Mouse (Mus musculus): ENCODE results near the gene Scgb1c1. TPM values are rescaled to one million over a fixed set of nuclear protein-coding genes. Genes with fewer than 3 reads are reported as not detected.
A peak's percentile ranks its signal among the peaks of the same experiment; 100 is the strongest.
"Not testable (repeated sequence)": the region's sequence is repeated elsewhere in the genome, so short reads cannot be mapped to it uniquely, and the experiment has no call there.

The Scgb1c1 gene
- polyA plus RNA-seq, 1 experiment from 2014 or later, result not detected

DNA sequence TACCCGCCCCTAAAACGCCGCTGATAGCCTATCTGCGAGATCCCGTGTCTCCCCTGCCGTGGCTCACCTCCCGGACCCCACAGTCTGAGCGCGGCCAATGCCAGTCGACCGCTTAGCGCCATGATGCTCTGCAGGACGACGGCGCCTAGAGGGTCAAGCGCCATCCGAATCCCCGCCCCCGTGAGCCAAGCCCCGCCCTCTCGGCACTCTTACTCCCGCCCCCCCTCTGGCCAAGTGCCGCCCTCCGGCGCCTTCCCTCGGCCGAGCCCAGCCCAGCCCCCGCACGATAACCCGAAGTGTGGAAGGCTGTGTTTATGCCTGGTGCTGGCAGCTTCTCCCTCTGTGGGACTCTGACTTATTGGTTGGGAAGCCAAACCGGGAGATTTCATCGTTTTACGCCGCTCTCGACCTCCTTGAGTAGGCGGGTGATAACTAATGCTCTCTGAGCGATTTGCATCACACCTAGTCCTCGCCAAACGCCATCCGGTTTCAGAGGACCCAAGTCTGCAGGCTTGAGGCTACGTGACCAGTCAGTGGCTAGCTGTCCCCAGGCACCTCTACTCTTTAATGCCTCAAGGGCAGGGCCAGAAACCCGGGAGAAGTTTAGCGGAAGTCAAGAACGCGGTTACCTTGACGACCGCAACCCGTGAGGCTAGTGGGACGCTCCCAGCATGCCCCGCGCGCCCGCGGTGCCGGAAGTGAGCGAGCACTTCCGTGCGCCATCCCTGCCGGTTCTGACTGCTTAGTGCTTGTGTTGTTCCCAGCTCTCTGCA lies 36.5 kb downstream of the Scgb1c1 start, which contains the start of the genes Psmd13 and Sirt3:
Gene Psmd13, plus strand, starts transcription at position 273 of the 773 bp plus-strand sequence.
Gene Sirt3, minus strand, starts transcription at position 614 of the 773 bp plus-strand sequence.
- under 1% methylated on average over 59 of the region's 59 CpGs for WGBS
- no peaks in the 10 kb centered on the region for H3K9me3 ChIP-seq (replicated peaks)
- peaks cover 21% of the 10 kb centered on the region for H3K4me1 ChIP-seq (replicated peaks)
- peak within 1 kb of the TSS; percentile 98 for H3K4me3 ChIP-seq
- peak within 1 kb of the TSS; percentile 93 for H3K9ac ChIP-seq
- H3K4me2 ChIP-seq, result peak within 1 kb of the TSS; percentile 85
- peak within 1 kb of the TSS; percentile 91 for H3K27ac ChIP-seq (ENCODE audit: poor library complexity, severe bottlenecking)
- no peaks in the 10 kb centered on the region for H3K27me3 ChIP-seq (replicated peaks)
- peak; percentile 98 for ATAC-seq (ENCODE audit: insufficient number of reproducible peaks, low FRiP score)
- H3K36me3 ChIP-seq, result peaks cover 33% of the 10 kb centered on the region

DNA sequence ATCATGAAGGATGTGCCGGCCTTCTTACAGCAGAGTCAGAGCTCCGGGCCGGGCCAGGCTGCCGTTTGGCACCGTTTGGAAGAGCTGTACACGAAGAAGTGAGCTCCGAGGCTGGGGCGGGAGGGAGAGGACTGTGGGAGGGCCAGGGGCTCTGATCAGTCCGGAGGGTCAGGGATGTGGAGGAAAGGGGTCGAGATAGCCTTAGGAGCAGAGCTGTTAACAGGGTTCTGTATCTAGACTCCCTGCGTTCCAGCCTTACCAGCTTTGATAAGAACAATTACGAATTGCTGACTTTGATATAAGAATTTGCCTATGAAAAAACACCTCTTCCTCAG lies 37.1 kb downstream of the Scgb1c1 start:
- peak overlapping the region; percentile 93 for H3K9ac ChIP-seq
- no peaks in the 10 kb centered on the region for H3K9me3 ChIP-seq (replicated peaks)
- H3K4me3 ChIP-seq, result peak overlapping the region; percentile 98
- H3K27ac ChIP-seq (ENCODE audit: poor library complexity, severe bottlenecking), result peak overlapping the region; percentile 91; the same call in 1 of the 2 replicates
- H3K4me2 ChIP-seq, result peak overlapping the region; percentile 85
- 0% methylated on average over 12 of the region's 12 CpGs for WGBS
- no peaks in the 10 kb centered on the region for H3K27me3 ChIP-seq (replicated peaks)
- H3K4me1 ChIP-seq (replicated peaks), result peaks cover 21% of the 10 kb centered on the region
- peaks cover 33% of the 10 kb centered on the region for H3K36me3 ChIP-seq
- ATAC-seq (ENCODE audit: insufficient number of reproducible peaks, low FRiP score), result peak; percentile 29

DNA sequence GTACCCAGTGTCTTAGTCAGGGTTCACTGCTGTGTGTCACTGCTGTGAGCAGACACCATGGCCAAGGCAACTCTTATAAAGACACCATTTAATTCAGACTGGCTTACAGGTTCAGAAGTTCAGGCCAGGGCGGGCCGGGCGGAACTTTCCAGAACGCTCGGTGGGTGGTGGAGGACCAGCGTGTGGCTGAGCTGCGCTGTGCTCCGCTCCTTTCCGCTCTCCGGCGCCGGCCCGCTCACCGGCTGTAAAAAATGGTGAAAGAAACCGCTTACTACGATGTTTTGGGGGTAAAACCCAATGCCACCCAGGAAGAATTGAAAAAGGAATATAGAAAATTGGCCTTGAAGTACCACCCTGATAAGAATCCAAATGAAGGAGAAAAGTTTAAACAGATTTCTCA lies 45.3 kb downstream of the Scgb1c1 start:
- H3K4me2 ChIP-seq; H3K27me3 ChIP-seq (replicated peaks); H3K9me3 ChIP-seq (replicated peaks); ATAC-seq (ENCODE audit: insufficient number of reproducible peaks, low FRiP score); H3K9ac ChIP-seq; H3K4me1 ChIP-seq (replicated peaks); H3K4me3 ChIP-seq; H3K27ac ChIP-seq (ENCODE audit: poor library complexity, severe bottlenecking): not testable (repeated sequence)
- peaks cover 74% of the 10 kb centered on the region for H3K36me3 ChIP-seq
- 97% methylated on average over 16 of the region's 16 CpGs for WGBS

DNA sequence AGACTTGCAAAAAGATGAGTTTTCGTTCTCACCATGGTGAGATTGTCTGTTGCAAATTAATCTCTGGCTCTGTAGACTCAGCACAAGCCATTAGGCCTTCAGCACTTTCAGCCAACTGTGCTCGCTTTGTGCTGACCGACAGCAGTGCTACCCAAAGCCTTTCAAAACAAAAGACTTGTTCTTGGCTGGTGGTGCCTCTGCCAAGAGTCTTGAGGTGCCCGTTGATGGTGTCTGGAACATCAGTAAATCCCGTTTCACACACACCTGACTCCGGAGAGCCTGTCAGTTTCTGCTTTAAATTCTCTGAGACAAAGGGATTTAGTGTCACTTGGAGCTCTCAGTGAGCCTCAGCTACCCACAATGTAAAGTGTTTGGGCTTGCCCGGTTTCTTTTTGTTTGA lies 48.7 kb downstream of the Scgb1c1 start:
- no peak overlapping the region for H3K9ac ChIP-seq
- H3K9me3 ChIP-seq (replicated peaks), result no peaks in the 10 kb centered on the region
- 93% methylated on average over 7 of the region's 7 CpGs for WGBS
- ATAC-seq (ENCODE audit: insufficient number of reproducible peaks, low FRiP score), result no peak
- no peak overlapping the region for H3K27ac ChIP-seq (ENCODE audit: poor library complexity, severe bottlenecking)
- no peak overlapping the region for H3K4me3 ChIP-seq
- peaks cover 77% of the 10 kb centered on the region for H3K36me3 ChIP-seq
- no peaks in the 10 kb centered on the region for H3K27me3 ChIP-seq (replicated peaks)
- H3K4me1 ChIP-seq (replicated peaks), result no peaks in the 10 kb centered on the region
- H3K4me2 ChIP-seq, result no peak overlapping the region

DNA sequence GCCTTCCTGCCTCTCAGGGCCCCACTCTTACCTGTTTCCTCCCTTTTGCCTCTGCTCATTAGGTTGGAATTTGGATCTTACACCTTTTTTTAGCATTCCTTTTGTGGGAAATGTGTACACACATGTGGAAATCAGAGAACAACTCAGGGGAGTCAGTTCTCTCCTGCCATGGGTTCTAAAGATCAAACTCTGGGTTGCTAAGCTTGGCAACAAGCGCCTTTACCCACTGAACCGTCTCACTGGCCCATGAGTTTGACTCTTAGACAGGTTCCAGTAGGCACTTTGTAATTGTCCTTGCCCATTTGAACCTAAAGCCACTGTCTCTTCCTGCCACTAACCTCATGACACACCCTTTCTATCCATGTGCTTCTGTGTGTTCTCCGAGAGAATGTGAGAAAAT lies 49.3 kb downstream of the Scgb1c1 start:
- Histone ChIP-seq H3K36me3 (peaks cover 75% of the 10 kb centered on the region), H3K27me3 (replicated peaks) (no peaks in the 10 kb centered on the region), H3K9ac (no peak overlapping the region), H3K4me2 (no peak overlapping the region), H3K27ac (ENCODE audit: poor library complexity, severe bottlenecking) (no peak overlapping the region), H3K4me1 (replicated peaks) (peaks cover 5% of the 10 kb centered on the region; the same call in 1 of the 2 replicates), H3K4me3 (no peak overlapping the region), H3K9me3 (replicated peaks) (no peaks in the 10 kb centered on the region)
- no peak for ATAC-seq (ENCODE audit: insufficient number of reproducible peaks, low FRiP score)
- WGBS, result 94% methylated on average over 3 of the region's 3 CpGs

Other genes starting within 250 kb of the Scgb1c1 start
- gene Olfr46, start 244.3 kb upstream of the Scgb1c1 start, polyA plus RNA-seq (2016; fragmentation: Nextera tagmentation; extraction: Ambion mirVana), result 0.03 TPM in 1 of 2 replicates, not detected in the other
- gene Olfr61, start 216.6 kb upstream of the Scgb1c1 start, polyA plus RNA-seq (2016; fragmentation: Nextera tagmentation; extraction: Ambion mirVana), result not detected in 2 replicates
- gene Olfr53, start 199.1 kb upstream of the Scgb1c1 start, polyA plus RNA-seq (2016; fragmentation: Nextera tagmentation; extraction: Ambion mirVana), result not detected in 2 replicates
- not detected in 2 replicates for gene Olfr539, start 185.6 kb upstream of the Scgb1c1 start, polyA plus RNA-seq (2016; fragmentation: Nextera tagmentation; extraction: Ambion mirVana)
- not detected in 2 replicates for gene Olfr45, start 163.6 kb upstream of the Scgb1c1 start, polyA plus RNA-seq (2016; fragmentation: Nextera tagmentation; extraction: Ambion mirVana)
- not detected in 2 replicates for gene Olfr541, start 148.3 kb upstream of the Scgb1c1 start, polyA plus RNA-seq (2016; fragmentation: Nextera tagmentation; extraction: Ambion mirVana)
- not detected in 2 replicates for gene Cyp2e1, start 81.8 kb upstream of the Scgb1c1 start, polyA plus RNA-seq (2016; fragmentation: Nextera tagmentation; extraction: Ambion mirVana)
- 0.13 and 0.31 TPM in 2 replicates for gene Syce1, start 57.7 kb upstream of the Scgb1c1 start, polyA plus RNA-seq (2016; fragmentation: Nextera tagmentation; extraction: Ambion mirVana)
- gene Zfp941, start 23.4 kb upstream of the Scgb1c1 start, polyA plus RNA-seq (2016; fragmentation: Nextera tagmentation; extraction: Ambion mirVana), result 0.95 and 0.96 TPM in 2 replicates
- gene Urah, start 10.5 kb upstream of the Scgb1c1 start, polyA plus RNA-seq (2016; fragmentation: Nextera tagmentation; extraction: Ambion mirVana), result 0.55 TPM in 1 of 2 replicates, not detected in the other
- gene Odf3, start 2.3 kb downstream of the Scgb1c1 start, polyA plus RNA-seq (2016; fragmentation: Nextera tagmentation; extraction: Ambion mirVana), result not detected in 2 replicates
- gene Gm45785, start 10.8 kb downstream of the Scgb1c1 start, polyA plus RNA-seq (2016; fragmentation: Nextera tagmentation; extraction: Ambion mirVana), result not detected in 2 replicates
- gene Ric8a, start 11.4 kb downstream of the Scgb1c1 start, polyA plus RNA-seq (2016; fragmentation: Nextera tagmentation; extraction: Ambion mirVana), result 42.7 and 48.0 TPM in 2 replicates
- gene Bet1l, start 12.0 kb downstream of the Scgb1c1 start, polyA plus RNA-seq (2016; fragmentation: Nextera tagmentation; extraction: Ambion mirVana), result 27.7 and 29.3 TPM in 2 replicates
- 187 and 188 TPM in 2 replicates for gene Psmd13, start 36.4 kb downstream of the Scgb1c1 start, polyA plus RNA-seq (2016; fragmentation: Nextera tagmentation; extraction: Ambion mirVana)
- gene Sirt3, start 36.8 kb downstream of the Scgb1c1 start, polyA plus RNA-seq (2016; fragmentation: Nextera tagmentation; extraction: Ambion mirVana), result 40.9 and 41.6 TPM in 2 replicates
- gene Cox8b, start 54.9 kb downstream of the Scgb1c1 start, polyA plus RNA-seq (2016; fragmentation: Nextera tagmentation; extraction: Ambion mirVana), result 93.0 and 102 TPM in 2 replicates
- 0.23 TPM in 1 of 2 replicates, not detected in the other for gene Nlrp6, start 75.4 kb downstream of the Scgb1c1 start, polyA plus RNA-seq (2016; fragmentation: Nextera tagmentation; extraction: Ambion mirVana)
- gene Pgghg, start 95.8 kb downstream of the Scgb1c1 start, polyA plus RNA-seq (2016; fragmentation: Nextera tagmentation; extraction: Ambion mirVana), result 13.7 and 13.9 TPM in 2 replicates
- gene Ifitm5, start 104.7 kb downstream of the Scgb1c1 start, polyA plus RNA-seq (2016; fragmentation: Nextera tagmentation; extraction: Ambion mirVana), result 1.8 and 2.0 TPM in 2 replicates
- not detected in 2 replicates for gene Gm45717, start 110.4 kb downstream of the Scgb1c1 start, polyA plus RNA-seq (2016; fragmentation: Nextera tagmentation; extraction: Ambion mirVana)
- gene Ifitm2, start 110.4 kb downstream of the Scgb1c1 start, polyA plus RNA-seq (2016; fragmentation: Nextera tagmentation; extraction: Ambion mirVana), result 442 and 446 TPM in 2 replicates
- 3.0 and 3.1 TPM in 2 replicates for gene Ifitm1, start 121.7 kb downstream of the Scgb1c1 start, polyA plus RNA-seq (2016; fragmentation: Nextera tagmentation; extraction: Ambion mirVana)
- gene Ifitm3, start 165.2 kb downstream of the Scgb1c1 start, polyA plus RNA-seq (2016; fragmentation: Nextera tagmentation; extraction: Ambion mirVana), result 41.8 and 41.9 TPM in 2 replicates
- not detected in 2 replicates for gene Ifitm6, start 172.4 kb downstream of the Scgb1c1 start, polyA plus RNA-seq (2016; fragmentation: Nextera tagmentation; extraction: Ambion mirVana)
- not detected in 2 replicates for gene Gm17387, start 183.6 kb downstream of the Scgb1c1 start, polyA plus RNA-seq (2016; fragmentation: Nextera tagmentation; extraction: Ambion mirVana)
- gene B4galnt4, start 215.6 kb downstream of the Scgb1c1 start, polyA plus RNA-seq (2016; fragmentation: Nextera tagmentation; extraction: Ambion mirVana), result 2.0 and 2.5 TPM in 2 replicates
- gene Pkp3, start 232.7 kb downstream of the Scgb1c1 start, polyA plus RNA-seq (2016; fragmentation: Nextera tagmentation; extraction: Ambion mirVana), result 0.41 and 0.50 TPM in 2 replicates